Mouse (Mus musculus) liver, embryonic 14.5 days (tissue): Measurements from ENCODE around the gene Cblc. TPM values are rescaled to one million over a fixed set of nuclear protein-coding genes. Genes with fewer than 3 reads are reported as not detected.
A peak's percentile ranks its signal among the peaks of the same experiment; 100 is the strongest.
"Not testable (repeated sequence)": the region's sequence is repeated elsewhere in the genome, so short reads cannot be mapped to it uniquely, and the experiment has no call there.

Experiments
- ATAC-seq: fragments of 200-750 bp; cut with Nextera tagmentation; 2 replicates; pipeline ENCODE4 v1.8.0; 2017; ENCODE audit warnings: moderate number of reproducible peaks, mild to moderate bottlenecking, moderate library complexity; ENCODE audit not compliant: insufficient read depth
- DNase-seq, 3 experiments: peaks; one replicate each; pipeline ENCODE4 v3.0.0-alpha.2; 2012 to 2013; ENCODE audit warnings: low read depth in 3 of 3, low spot score in 3 of 3
- H3K27ac ChIP-seq: fragments of 300-500 bp; sonication (generic); 2 replicates; pipeline ENCODE4 v1.5.1; 2014; ENCODE audit warnings: moderate library complexity, mild to moderate bottlenecking, control low read depth, inconsistent platforms
- H3K27me3 ChIP-seq: fragments of 300-500 bp; sonication (generic); 2 replicates; pipeline ENCODE4 v1.6.1; 2014; ENCODE audit warnings: mild to moderate bottlenecking, low read length, moderate library complexity; ENCODE audit not compliant: control insufficient read depth, insufficient read depth
- H3K36me3 ChIP-seq: fragments of 300-500 bp; sonication (generic); replicated peaks from 2 replicates; pipeline ENCODE4 v1.6.1; 2014; ENCODE audit warnings: low read depth; ENCODE audit not compliant: control insufficient read depth, insufficient read depth
- H3K4me1 ChIP-seq, 2 experiments: fragments of 200-500 bp in 1 of 2; fragments of 300-500 bp in 1 of 2; sonication (generic) in 1 of 2; replicated peaks; 2 replicates each; pipeline ENCODE4 v1.6.1; 2012 to 2014; ENCODE audit warnings: antibody characterized with exemption in 1 of 2, inconsistent platforms in 1 of 2, low read length in 1 of 2; ENCODE audit not compliant: control insufficient read depth in 2 of 2, insufficient read depth in 2 of 2
- H3K4me2 ChIP-seq: fragments of 300-500 bp; sonication (generic); 2 replicates; pipeline ENCODE4 v1.6.1; 2014; ENCODE audit warnings: low read depth, mild to moderate bottlenecking, control low read depth, moderate library complexity
- H3K4me3 ChIP-seq, 2 experiments: fragments of 200-500 bp in 1 of 2; fragments of 300-500 bp in 1 of 2; sonication (generic) in 1 of 2; 2 replicates each; pipeline ENCODE4 v1.5.1; 2012 to 2014; ENCODE audit warnings: low read depth in 2 of 2, low read length in 2 of 2, mild to moderate bottlenecking in 2 of 2, control low read depth in 1 of 2, inconsistent platforms in 1 of 2, moderate library complexity in 1 of 2; ENCODE audit not compliant: insufficient read depth in 1 of 2
- H3K9ac ChIP-seq: fragments of 300-500 bp; sonication (generic); replicated peaks from 2 replicates; pipeline ENCODE4 v1.6.1; 2014; ENCODE audit warnings: mild to moderate bottlenecking, control low read depth, moderate library complexity
- H3K9me3 ChIP-seq: fragments of 300-500 bp; sonication (generic); 2 replicates; pipeline ENCODE4 v1.6.1; 2016; ENCODE audit warnings: low read length, mixed read lengths; ENCODE audit not compliant: control insufficient read depth
- CTCF ChIP-seq: IDR thresholded peaks from 2 replicates; pipeline ENCODE4 v1.5.1; 2016; ENCODE audit warnings: antibody characterized with exemption, low read depth, control low read depth
- EP300 ChIP-seq: IDR thresholded peaks from 2 replicates; pipeline ENCODE4 v1.6.1; 2016; ENCODE audit warnings: antibody characterized with exemption, low read depth
- WGBS: fragments of 180-500 bp; shearing (Covaris S2); extraction: QIAGEN DNeasy Blood & Tissue Kit; methylation state at CpG from one replicate; pipeline ENCODE4 v1.1.7; 2014; ENCODE audit not compliant: insufficient replicate concordance; 5-methylcytosine and 5-hydroxymethylcytosine counted together
- polyA plus RNA-seq, 2 experiments: library from polyadenylated mRNA; depleted of rRNA in 1 of 2; stranded (reverse) in 1 of 2; unstranded in 1 of 2; fragments of >200 nt; fragmentation: Nextera tagmentation in 1 of 2; extraction: Ambion mirVana in 1 of 2; gene quantifications; 2 replicates each; pipeline versions ENCODE4 v1.2.1 to v1.2.3; 2012 to 2014

The Cblc gene
- polyA plus RNA-seq, 2 experiments, result 0.95 to 1.1 TPM

GRCm38 (mm10) chr7:19792701-19793630 lies 3.6 kb downstream of the Cblc start:
- H3K27me3 ChIP-seq, result peaks cover 12% of the 10 kb centered on the region
- ATAC-seq (no peak), DNase-seq (no peak)
- no peak for TF ChIP-seq EP300
- TF ChIP-seq CTCF, result no peak
- no peak overlapping the region for H3K4me3 ChIP-seq
- H3K9me3 ChIP-seq, result no peaks in the 10 kb centered on the region
- 59% methylated on average over 19 of the region's 19 CpGs for WGBS
- H3K27ac ChIP-seq, result no peak overlapping the region
- no peak overlapping the region for H3K4me2 ChIP-seq
- 0 out of 4 replicates have a peak, but pooled peaks cover 0 to 3% of the 10 kb centered on the region in 2 experiments for H3K4me1 ChIP-seq
- no peak overlapping the region for H3K9ac ChIP-seq
- H3K36me3 ChIP-seq, result no peaks in the 10 kb centered on the region

- ATAC-seq, H3K4me3 ChIP-seq, H3K27me3 ChIP-seq, DNase-seq, H3K9me3 ChIP-seq, H3K4me1 ChIP-seq, H3K27ac ChIP-seq, H3K4me2 ChIP-seq, H3K36me3 ChIP-seq, H3K9ac ChIP-seq: not testable (repeated sequence)
- WGBS, result 71% methylated on average over 2 of the region's 2 CpGs
Observed at GRCm38 (mm10) chr7:19791504-19791903, 5.1 kb downstream of the Cblc start.

- peak overlapping the region; percentile 39 for H3K4me2 ChIP-seq
- ATAC-seq (peak; percentile 55; the same call in 1 of the 2 replicates), DNase-seq (peak; percentile 26 to 51 (median 38))
- WGBS, result under 1% methylated on average over 19 of the region's 19 CpGs
- H3K9ac ChIP-seq, result no peak overlapping the region
- no peaks in the 10 kb centered on the region for H3K9me3 ChIP-seq
- no peaks in the 10 kb centered on the region for H3K27me3 ChIP-seq
- peak overlapping the region in 1 of 2 experiments; percentile 4; a peak in 1 of 4 replicates for H3K4me3 ChIP-seq
- H3K36me3 ChIP-seq, result no peaks in the 10 kb centered on the region
- H3K27ac ChIP-seq, result no peak overlapping the region
- H3K4me1 ChIP-seq, result 0 out of 4 replicates have a peak, but pooled peaks cover 0 to 3% of the 10 kb centered on the region in 2 experiments
- TF ChIP-seq CTCF (peak; percentile 98), EP300 (no peak)
Observed at GRCm38 (mm10) chr7:19789904-19790347, 6.7 kb downstream of the Cblc start.

- 0 out of 4 replicates have a peak, but pooled peaks cover 0 to 3% of the 10 kb centered on the region in 2 experiments for H3K4me1 ChIP-seq
- H3K9me3 ChIP-seq, result no peaks in the 10 kb centered on the region
- H3K27me3 ChIP-seq, result no peaks in the 10 kb centered on the region
- no peak for ATAC-seq
- WGBS, result 35% methylated on average over 12 of the region's 12 CpGs
- DNase-seq, result no peak
- no peak overlapping the region for H3K9ac ChIP-seq
- H3K4me3 ChIP-seq, result no peak overlapping the region
- TF ChIP-seq EP300 (no peak), CTCF (no peak)
- H3K27ac ChIP-seq, result no peak overlapping the region
- no peak overlapping the region for H3K4me2 ChIP-seq
- H3K36me3 ChIP-seq, result no peaks in the 10 kb centered on the region
Observed at GRCm38 (mm10) chr7:19785874-19786458, 10.6 kb downstream of the Cblc start.
